Mouse (Mus musculus) bone marrow macrophage, adult 2 months (primary cell): ENCODE measurements at regions not wholly inside any gene's neighbourhood (a gene's known extent, or its start where the extent isn't known, plus 50 kb on each side); places are given as distances from the start of the nearest gene placed in this dataset.
"Not testable (repeated sequence)": the region's sequence is repeated elsewhere in the genome, so short reads cannot be mapped to it uniquely, and the experiment has no call there.

Experiments used
- H3K27ac ChIP-seq: 2 replicates; pipeline ENCODE4 v1.5.1; 2012; ENCODE audit warnings: low read depth, low read length; ENCODE audit not compliant: insufficient read depth
- H3K4me1 ChIP-seq: 2 replicates; pipeline ENCODE4 v1.6.1; 2012; ENCODE audit warnings: low read length; ENCODE audit not compliant: control insufficient read depth, insufficient read depth
- H3K4me3 ChIP-seq: 2 replicates; pipeline ENCODE4 v1.5.1; 2012; ENCODE audit warnings: mild to moderate bottlenecking, low read length, moderate library complexity; ENCODE audit not compliant: insufficient read depth
- CTCF ChIP-seq: IDR thresholded peaks from 2 replicates; pipeline ENCODE4 v1.5.1; 2012; ENCODE audit warnings: low read depth, mild to moderate bottlenecking, low read length, moderate library complexity
- POLR2A ChIP-seq: IDR thresholded peaks from 2 replicates; pipeline ENCODE4 v1.6.1; 2012; ENCODE audit warnings: mild to moderate bottlenecking, low read depth, low read length, borderline replicate concordance

- no peak for TF ChIP-seq CTCF
- no peak for TF ChIP-seq POLR2A
- Histone ChIP-seq H3K4me1 (no peaks in the 10 kb centered on the region), H3K27ac (no peak overlapping the region)
Measured at GRCm38 (mm10) chr14:114485781-114486180, 606.2 kb upstream of the Gpc5 start.

DNA sequence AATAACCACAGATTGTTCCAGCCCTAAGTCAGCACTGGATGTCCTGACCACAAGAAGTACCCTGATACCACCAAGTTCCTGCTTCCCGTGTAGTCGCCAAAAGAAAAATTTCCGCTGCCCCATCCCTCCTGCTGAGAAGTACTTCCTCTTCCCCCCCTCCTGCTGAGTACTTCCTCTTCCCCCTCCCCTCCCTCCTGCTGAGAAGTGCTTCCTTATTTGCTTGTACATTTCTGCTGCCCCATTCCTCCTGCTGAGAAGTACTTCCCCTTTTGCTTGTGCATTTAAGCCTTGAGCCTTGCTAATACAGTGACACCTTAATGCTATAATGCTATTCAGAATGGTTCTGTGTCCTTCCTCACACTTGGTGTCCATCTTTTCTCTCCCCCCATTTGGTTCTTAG lies 598.6 kb upstream of the Gpc5 start:
- H3K27ac ChIP-seq, H3K4me3 ChIP-seq, H3K4me1 ChIP-seq: not testable (repeated sequence)

More at GRCm38 (mm10) chr14:114485781-114486180, 606.2 kb upstream of the Gpc5 start:
- H3K4me3 ChIP-seq = no peak overlapping the region

GRCm38 (mm10) chr14:114504976-114505375 lies 587.0 kb upstream of the Gpc5 start:
- TF ChIP-seq CTCF = no peak
- no peak for TF ChIP-seq POLR2A
- Histone ChIP-seq H3K4me3 (no peak overlapping the region), H3K27ac (no peak overlapping the region), H3K4me1 (no peaks in the 10 kb centered on the region)

GRCm38 (mm10) chr14:114547910-114548680 lies 543.9 kb upstream of the Gpc5 start:
- no peaks in the 10 kb centered on the region for H3K4me1 ChIP-seq
- no peak overlapping the region for H3K27ac ChIP-seq
- no peak for TF ChIP-seq POLR2A
- TF ChIP-seq CTCF = no peak
- H3K4me3 ChIP-seq = no peak overlapping the region

- H3K4me3 ChIP-seq = no peak overlapping the region
- TF ChIP-seq POLR2A (no peak), CTCF (no peak)
- no peaks in the 10 kb centered on the region for H3K4me1 ChIP-seq
- no peak overlapping the region for H3K27ac ChIP-seq
Measured at GRCm38 (mm10) chr14:114549101-114549500, 542.9 kb upstream of the Gpc5 start.

DNA sequence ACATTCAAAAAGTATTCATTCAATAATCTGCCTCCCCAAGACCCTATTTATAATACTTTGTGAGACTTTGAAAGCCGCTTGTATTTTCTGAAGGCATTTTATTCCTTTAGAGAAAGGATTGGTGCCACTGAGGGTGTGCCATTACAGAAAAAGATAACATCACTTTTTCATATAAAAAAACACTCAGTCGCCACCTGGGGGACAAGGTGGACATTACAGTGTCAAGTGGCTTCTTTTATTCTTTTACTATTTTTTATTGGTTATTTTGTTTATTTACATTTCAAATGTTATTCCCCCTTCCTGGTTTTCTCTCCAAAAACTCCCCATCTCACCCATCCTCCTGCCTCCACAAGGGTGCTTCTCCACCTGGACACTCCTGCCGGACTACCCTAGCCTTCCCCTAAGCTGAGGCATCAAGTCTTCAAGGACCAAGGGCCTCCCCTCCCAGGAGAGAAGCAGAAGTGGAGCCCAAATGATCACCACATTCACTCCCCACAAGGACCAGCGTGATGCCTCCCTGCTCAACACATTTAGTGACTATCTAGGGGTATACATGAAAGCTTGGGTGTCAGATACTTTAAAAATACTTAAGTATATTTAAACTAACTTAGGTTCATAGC lies 525.5 kb upstream of the Gpc5 start:
- Histone ChIP-seq H3K4me1 (no peaks in the 10 kb centered on the region), H3K4me3 (no peak overlapping the region), H3K27ac (no peak overlapping the region)
- no peak for TF ChIP-seq CTCF
- TF ChIP-seq POLR2A = no peak

DNA sequence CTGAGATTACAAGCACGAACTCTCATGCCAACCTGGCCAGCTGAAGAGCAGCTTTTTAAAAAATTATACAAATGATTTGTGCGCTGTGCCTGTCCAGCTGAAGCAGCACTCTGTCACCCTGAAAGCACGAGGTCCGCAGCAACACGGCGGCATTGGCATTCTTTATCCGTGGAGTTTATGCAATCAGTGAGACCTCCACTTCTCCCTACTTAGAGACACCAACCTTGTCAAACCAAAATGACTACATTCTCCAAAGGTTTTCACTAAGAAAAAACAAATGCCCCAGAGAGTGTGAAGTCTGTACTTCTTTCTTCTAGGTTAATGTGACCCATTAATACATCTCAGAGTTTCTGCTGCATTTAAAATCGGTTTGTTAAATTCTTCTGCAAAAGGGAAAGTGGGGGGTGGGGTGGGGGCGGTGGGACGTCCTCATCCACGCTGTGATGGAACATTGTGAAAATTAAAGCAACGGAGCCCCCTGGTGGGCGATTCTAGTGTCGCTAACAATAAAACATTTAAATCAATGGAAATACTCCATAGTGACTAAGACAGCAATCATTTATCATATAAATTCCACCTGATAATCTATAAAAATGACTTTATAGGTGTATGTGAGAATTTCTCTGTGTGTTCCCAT lies 524.2 kb upstream of the Gpc5 start:
- no peak overlapping the region for H3K27ac ChIP-seq
- H3K4me1 ChIP-seq = no peaks in the 10 kb centered on the region
- no peak overlapping the region for H3K4me3 ChIP-seq
- no peak for TF ChIP-seq POLR2A
- TF ChIP-seq CTCF = peak; percentile 26; the same call in 1 of the 2 replicates

- TF ChIP-seq CTCF (no peak), POLR2A (no peak)
- Histone ChIP-seq H3K4me3 (no peak overlapping the region), H3K4me1 (no peaks in the 10 kb centered on the region), H3K27ac (no peak overlapping the region)
Measured at GRCm38 (mm10) chr14:114587367-114588064, 504.5 kb upstream of the Gpc5 start.

DNA sequence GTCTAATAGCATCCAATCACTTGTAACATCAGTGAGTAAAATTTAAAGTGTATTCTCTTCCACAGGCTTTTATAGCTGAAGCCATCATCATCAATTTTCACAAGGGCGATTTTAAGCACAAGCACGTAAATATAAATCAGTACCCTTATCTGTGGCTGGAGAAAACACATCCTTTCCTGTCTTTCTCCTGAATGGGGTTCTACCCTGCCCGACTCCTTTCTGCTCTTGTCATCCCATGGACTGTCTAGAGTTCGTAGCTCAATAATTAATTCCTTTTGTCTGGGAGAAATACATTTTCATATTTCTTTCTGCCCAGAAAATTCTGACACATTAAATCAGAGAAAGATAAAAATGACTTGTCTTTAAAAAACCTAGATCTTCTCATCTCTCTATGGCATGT lies 482.7 kb upstream of the Gpc5 start:
- Histone ChIP-seq H3K27ac (no peak overlapping the region), H3K4me3 (no peak overlapping the region), H3K4me1 (no peaks in the 10 kb centered on the region)
- TF ChIP-seq POLR2A = no peak
- TF ChIP-seq CTCF = no peak
